Mouse (Mus musculus): ENCODE data around the gene Cdkl3.

The Cdkl3 gene

DNA sequence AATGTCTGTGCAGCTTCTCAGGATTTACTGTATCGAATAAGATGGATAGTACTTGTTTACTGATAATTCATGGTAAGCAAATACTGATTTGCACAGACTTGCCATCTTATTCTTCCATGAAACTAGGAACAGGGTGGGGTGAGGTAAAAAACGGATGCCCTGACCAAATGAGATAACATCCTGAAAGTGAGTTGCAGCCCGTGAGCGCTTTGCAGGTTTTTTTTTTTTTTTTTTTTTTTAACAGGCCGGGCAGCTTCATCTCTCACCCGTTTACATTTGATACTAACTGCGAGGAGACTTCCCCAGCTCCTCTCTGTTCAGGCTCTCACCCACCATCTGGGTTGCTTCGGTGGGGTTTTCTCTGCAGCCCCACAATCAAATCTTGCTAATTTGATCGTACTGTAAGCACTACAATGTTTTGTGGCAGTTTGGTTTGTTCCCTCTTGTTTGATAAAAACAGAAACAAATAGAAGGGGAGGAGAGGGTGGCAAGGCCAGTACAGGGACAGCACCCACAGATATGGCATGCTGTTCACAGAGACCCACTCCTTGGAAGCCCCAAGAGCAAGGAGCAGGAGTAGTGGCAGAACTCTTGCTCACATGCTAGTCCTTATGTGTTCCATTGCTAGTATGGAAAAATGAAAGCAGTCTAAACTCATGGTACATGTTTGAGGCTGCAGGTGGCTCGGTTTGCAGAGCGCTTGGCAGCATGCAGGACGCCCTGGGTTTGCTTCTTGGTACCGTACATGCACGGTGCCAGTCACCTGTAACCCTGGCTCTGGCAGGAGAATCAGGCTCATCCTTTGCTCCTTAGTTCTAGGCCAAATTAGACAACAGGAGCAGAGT is 70.8 kb downstream of the Cdkl3 start:
- in situ Hi-C loops (cut with MboI; ENCODE audit: unreplicated experiment in 2 of 2), result no loop called here

- in situ Hi-C loops (cut with MboI; ENCODE audit: unreplicated experiment in 2 of 2), result no loop called here
Observed at GRCm38 (mm10) chr11:52075794-52076633, 72.0 kb downstream of the Cdkl3 start.

DNA sequence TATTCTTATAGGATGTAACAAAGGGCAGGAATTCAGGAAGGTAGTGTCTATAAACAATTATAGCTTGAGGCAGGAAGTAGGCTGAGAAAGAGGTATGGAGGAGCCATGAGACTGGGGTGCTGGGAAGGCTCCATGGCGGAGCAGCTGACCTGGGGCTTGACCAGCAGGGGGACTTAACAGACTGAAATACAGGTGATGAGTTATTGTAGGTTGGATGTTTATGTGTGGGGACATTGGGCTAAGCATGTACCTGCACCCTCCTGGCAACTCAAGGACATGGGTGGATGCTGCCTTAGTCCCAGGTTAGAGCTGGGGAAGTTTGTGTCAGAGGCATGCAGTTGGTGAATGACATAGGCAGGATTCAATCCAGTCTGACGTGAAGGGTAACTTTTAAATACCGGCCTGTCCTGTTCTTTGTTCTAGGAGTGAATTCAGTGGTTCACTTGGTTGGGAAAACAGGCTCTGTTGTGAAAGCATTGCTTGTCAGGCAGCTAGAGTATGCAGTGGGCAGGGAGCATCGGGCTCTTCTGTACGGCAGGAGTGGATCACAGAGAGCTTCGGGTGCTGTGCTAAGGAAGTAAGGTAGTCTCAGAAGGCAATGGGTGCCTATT is 72.8 kb downstream of the Cdkl3 start:
- in situ Hi-C loops (cut with MboI; ENCODE audit: unreplicated experiment in 2 of 2), result no loop called here

DNA sequence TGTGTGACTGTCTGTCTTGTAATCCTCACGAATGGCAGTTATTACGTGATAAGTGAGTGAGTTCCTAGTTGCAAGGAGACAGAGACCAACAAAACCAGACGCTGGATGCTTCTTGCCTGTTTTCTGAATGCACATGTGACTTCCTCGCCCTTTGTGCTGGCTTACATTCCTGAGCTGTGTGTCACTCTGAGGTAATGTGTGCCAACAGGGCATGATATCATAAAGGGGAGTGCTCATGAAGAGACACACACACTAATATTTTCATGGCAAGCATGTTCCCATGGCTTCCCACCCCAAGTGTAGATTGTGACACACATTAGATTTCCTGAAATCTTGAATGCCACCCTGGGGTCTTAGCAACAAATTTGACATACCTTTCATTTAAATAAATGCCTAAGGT is 73.9 kb downstream of the Cdkl3 start:
- in situ Hi-C loops (cut with MboI; ENCODE audit: unreplicated experiment in 2 of 2), result no loop called here

DNA sequence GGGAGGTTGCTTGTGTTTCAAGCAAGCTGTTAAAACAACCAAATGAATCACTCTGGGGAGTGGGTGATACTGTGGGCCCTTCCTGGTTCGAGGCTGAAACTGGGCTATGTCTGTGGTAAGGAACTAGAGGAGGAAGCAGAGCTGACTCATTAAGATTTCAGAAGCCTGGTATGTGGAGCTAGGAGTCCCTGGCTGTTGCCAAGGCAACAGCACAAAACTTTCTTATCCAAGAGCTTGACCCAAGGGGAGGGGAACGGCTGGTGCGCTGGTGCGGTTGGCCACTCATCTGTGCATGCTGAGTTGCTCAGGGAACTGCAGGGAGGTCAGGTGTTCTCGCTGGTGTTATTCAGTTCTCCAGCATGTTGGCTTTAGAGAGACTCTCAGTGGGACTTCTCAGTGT is 76.0 kb downstream of the Cdkl3 start:
- in situ Hi-C loops (cut with MboI; ENCODE audit: unreplicated experiment in 2 of 2), result no loop called here

- in situ Hi-C loops (cut with MboI; ENCODE audit: unreplicated experiment in 2 of 2), result no loop called here
Observed at GRCm38 (mm10) chr11:52080656-52081055, 76.6 kb downstream of the Cdkl3 start.

DNA sequence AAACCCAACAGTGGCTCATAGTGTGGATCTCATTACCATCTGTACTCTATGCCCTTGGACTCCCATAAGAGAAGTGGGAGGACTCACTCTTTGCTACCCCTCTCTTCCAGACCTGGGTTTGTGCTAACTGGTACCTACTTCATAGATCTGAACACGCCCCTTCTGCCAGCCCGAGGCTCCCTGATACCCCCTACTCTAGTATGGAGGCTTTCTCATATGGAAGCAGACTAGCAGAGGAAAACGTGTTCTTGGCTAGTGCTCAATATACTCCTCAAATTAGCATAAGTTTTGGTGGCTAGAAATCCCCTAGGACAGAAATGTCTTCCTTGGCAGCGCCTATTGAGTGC is 81.8 kb downstream of the Cdkl3 start:
- in situ Hi-C loops (cut with MboI; ENCODE audit: unreplicated experiment in 2 of 2), result no loop called here

GRCm38 (mm10) chr11:52086204-52086864 is 82.3 kb downstream of the Cdkl3 start:
- in situ Hi-C loops (cut with MboI; ENCODE audit: unreplicated experiment in 2 of 2), result no loop called here

DNA sequence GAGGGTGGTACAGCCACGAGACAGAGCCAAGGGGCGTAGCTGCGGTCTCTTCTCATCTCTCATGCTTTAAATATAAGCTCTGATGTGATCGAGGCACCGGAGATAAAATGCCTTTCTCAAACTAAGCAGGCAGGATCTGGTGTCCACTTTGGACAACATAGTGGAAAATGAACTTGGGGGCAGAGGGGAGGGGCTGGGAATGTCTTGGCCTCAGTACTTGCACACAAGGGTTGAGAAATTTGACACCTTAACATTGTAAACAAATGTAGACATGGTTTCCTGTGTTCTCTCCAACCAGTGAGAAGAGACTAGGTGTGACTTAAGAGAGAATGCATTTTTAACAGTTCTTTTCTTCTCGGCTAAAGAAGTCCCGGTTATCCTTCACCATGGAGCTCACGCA is 85.3 kb downstream of the Cdkl3 start:
- in situ Hi-C loops (cut with MboI; ENCODE audit: unreplicated experiment in 2 of 2), result no loop called here

- in situ Hi-C loops (cut with MboI; ENCODE audit: unreplicated experiment in 2 of 2), result no loop called here
Observed at GRCm38 (mm10) chr11:52091261-52091660, 87.2 kb downstream of the Cdkl3 start.

DNA sequence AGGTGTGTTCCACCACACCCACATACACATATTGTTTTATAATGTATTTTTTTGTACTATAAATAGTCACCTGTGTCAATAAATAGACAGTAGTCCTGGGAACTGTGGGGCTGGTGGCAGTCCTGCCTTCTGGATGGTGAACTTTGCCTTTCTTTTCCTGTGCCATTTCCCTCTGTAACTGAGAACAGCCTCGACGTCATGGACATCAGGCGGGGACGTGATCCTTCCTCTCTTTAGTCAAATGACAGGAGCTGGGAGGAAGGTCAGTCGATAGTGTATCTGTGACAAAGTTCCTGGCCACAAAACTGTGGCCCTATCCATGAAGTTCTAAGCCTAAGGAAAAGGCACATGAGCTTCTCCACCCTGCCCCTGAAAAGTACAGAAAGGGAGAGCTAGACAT is 90.5 kb downstream of the Cdkl3 start:
- in situ Hi-C loops (cut with MboI; ENCODE audit: unreplicated experiment in 2 of 2), result no loop called here

- in situ Hi-C loops (cut with MboI; ENCODE audit: unreplicated experiment in 2 of 2), result no loop called here
Observed at GRCm38 (mm10) chr11:52097016-52097415, 93.0 kb downstream of the Cdkl3 start.

DNA sequence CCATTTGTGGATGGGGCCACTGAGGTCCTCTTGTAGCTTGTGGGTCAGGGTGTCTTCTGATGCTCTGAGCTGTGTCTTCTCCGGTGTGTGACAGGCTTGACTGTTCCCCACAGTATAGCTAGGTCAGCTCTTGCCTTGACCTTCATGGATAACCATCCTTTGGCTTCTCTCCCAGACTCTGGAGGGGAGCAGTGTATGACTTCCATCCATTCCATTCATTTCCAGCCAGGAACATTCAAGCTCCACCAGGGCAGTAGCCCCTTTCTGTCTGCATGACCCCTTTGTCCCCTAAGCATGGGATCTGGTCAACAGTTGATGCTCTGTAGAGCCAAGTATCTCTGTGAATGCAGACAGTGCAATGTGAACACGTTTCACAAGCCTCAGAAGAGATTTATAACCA is 93.6 kb downstream of the Cdkl3 start:
- in situ Hi-C loops (cut with MboI; ENCODE audit: unreplicated experiment in 2 of 2), result no loop called here

GRCm38 (mm10) chr11:52098398-52098946 is 94.5 kb downstream of the Cdkl3 start, which contains the start of gene Ppp2ca:
Ppp2ca (plus strand) TSS chr11:52098681.
- in situ Hi-C loops (cut with MboI; ENCODE audit: unreplicated experiment in 2 of 2), result no loop called here

GRCm38 (mm10) chr11:52099031-52099761 is 95.2 kb downstream of the Cdkl3 start:
- in situ Hi-C loops (cut with MboI; ENCODE audit: unreplicated experiment in 2 of 2), result no loop called here

DNA sequence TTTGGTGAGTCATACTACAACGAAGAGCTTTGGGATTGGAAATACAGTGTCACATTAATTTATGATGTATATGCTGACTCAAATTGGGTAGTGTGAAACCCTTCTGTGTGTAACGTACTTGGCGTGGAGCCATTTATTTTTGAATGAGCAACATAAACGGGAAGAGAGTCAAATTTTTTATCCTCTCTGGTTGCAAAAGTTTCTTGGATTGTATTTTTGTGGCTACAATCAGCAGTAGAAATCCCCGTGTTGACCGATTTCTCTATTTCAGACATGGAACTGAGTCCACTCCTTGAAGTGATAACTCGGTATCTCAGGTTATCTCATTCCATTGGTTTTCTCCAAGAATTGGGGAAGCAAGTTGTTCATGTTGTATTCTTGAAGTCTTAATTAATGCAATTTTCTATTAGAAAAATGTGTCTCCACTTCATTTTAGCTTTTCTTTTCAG is 95.8 kb downstream of the Cdkl3 start:
- in situ Hi-C loops (cut with MboI; ENCODE audit: unreplicated experiment in 2 of 2), result no loop called here

DNA sequence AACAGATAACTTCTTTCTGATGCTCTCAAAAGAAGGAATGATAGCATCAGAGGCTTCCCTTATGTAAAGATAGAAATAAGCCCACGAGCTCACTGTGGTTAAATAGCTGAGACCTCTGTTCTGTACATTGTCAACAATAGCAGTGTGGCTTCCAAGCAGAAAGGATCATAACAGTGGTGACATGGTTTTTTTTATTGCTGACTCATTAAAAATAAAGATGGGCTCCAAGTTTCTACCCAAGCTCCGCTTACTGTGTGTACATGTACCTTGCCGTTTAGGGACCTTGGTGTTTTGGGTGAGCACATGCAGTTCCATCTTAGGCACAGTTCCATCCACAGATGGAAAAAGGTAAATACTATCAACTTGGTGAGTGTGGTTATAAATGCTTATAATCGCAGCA is 99.0 kb downstream of the Cdkl3 start:
- in situ Hi-C loops (cut with MboI; ENCODE audit: unreplicated experiment in 2 of 2), result no loop called here

GRCm38 (mm10) chr11:52105503-52105902 is 101.5 kb downstream of the Cdkl3 start:
- in situ Hi-C loops (cut with MboI; ENCODE audit: unreplicated experiment in 2 of 2), result no loop called here

- in situ Hi-C loops (cut with MboI; ENCODE audit: unreplicated experiment in 2 of 2), result no loop called here
Observed at GRCm38 (mm10) chr11:52106037-52106436, 102.0 kb downstream of the Cdkl3 start.

GRCm38 (mm10) chr11:52106438-52106837 is 102.4 kb downstream of the Cdkl3 start:
- in situ Hi-C loops (cut with MboI; ENCODE audit: unreplicated experiment in 2 of 2), result no loop called here
